Mouse (Mus musculus) heart, postnatal 0 days (tissue): ENCODE results near the gene Slc11a2. TPM values are rescaled to one million over a fixed set of nuclear protein-coding genes. Genes with fewer than 3 reads are reported as not detected.

ENCODE experiments used
- ATAC-seq: fragments of 200-750 bp; cut with Nextera tagmentation; 2 replicates; pipeline ENCODE4 v1.8.0; 2017; ENCODE audit warnings: low read depth, moderate number of reproducible peaks, moderate library complexity; ENCODE audit not compliant: insufficient read depth
- DNase-seq: peaks from one replicate; pipeline ENCODE4 v3.0.0-alpha.2; 2016; ENCODE audit warnings: low spot score
- H3K27ac ChIP-seq: fragments of 300-500 bp; sonication (generic); 2 replicates; pipeline ENCODE4 v1.5.1; 2014; ENCODE audit warnings: low read depth, mild to moderate bottlenecking
- H3K27me3 ChIP-seq: fragments of 300-500 bp; sonication (generic); 2 replicates; pipeline ENCODE4 v1.6.1; 2014; ENCODE audit warnings: low read length, mixed read lengths; ENCODE audit not compliant: control insufficient read depth, insufficient read depth
- H3K36me3 ChIP-seq: fragments of 300-500 bp; sonication (generic); replicated peaks from 2 replicates; pipeline ENCODE4 v1.6.1; 2014; ENCODE audit warnings: low read length, mixed read lengths; ENCODE audit not compliant: control insufficient read depth, insufficient read depth
- H3K4me1 ChIP-seq: fragments of 300-500 bp; sonication (generic); 2 replicates; pipeline ENCODE4 v1.6.1; 2014; ENCODE audit warnings: antibody characterized with exemption; ENCODE audit not compliant: control insufficient read depth, insufficient read depth
- H3K4me2 ChIP-seq: fragments of 300-500 bp; sonication (generic); 2 replicates; pipeline ENCODE4 v1.6.1; 2014; ENCODE audit warnings: low read depth, mild to moderate bottlenecking, low read length, moderate library complexity
- H3K4me3 ChIP-seq: fragments of 300-500 bp; sonication (generic); 2 replicates; pipeline ENCODE4 v1.5.1; 2014; ENCODE audit warnings: low read depth, low read length
- H3K9ac ChIP-seq: fragments of 300-500 bp; sonication (generic); replicated peaks from 2 replicates; pipeline ENCODE4 v1.6.1; 2014; ENCODE audit warnings: low read depth, low read length, mixed read lengths
- H3K9me3 ChIP-seq: fragments of 300-500 bp; sonication (generic); replicated peaks from 2 replicates; pipeline ENCODE4 v1.6.1; 2016; ENCODE audit warnings: low read length; ENCODE audit not compliant: control insufficient read depth
- CTCF ChIP-seq: IDR thresholded peaks from 2 replicates; pipeline ENCODE4 v1.5.1; 2016; ENCODE audit warnings: antibody characterized with exemption, control low read depth, low read depth
- EP300 ChIP-seq: IDR thresholded peaks from 2 replicates; pipeline ENCODE4 v1.6.1; 2016; ENCODE audit warnings: antibody characterized with exemption, low read depth
- WGBS: fragments of 180-500 bp; shearing (Covaris S2); extraction: QIAGEN DNeasy Blood & Tissue Kit; methylation state at CpG from one replicate; pipeline ENCODE4 v1.1.7; 2014; 5-methylcytosine and 5-hydroxymethylcytosine counted together
- polyA plus RNA-seq: library from polyadenylated mRNA; unstranded; fragments of >200 nt; fragmentation: Nextera tagmentation; extraction: Ambion mirVana; gene quantifications from 2 replicates; pipeline ENCODE4 v1.2.1, GENCODE M21; 2015
- total RNA-seq: library from RNA; depleted of rRNA; stranded (reverse); fragments of >200 nt; gene quantifications from 2 replicates; pipeline ENCODE4 v1.2.3, GENCODE M21; 2014; ENCODE audit warnings: low replicate concordance

Slc11a2 gene
- total and polyA plus RNA-seq, 2 experiments from 2014 or later, result 13.9 to 66.7 TPM

DNA sequence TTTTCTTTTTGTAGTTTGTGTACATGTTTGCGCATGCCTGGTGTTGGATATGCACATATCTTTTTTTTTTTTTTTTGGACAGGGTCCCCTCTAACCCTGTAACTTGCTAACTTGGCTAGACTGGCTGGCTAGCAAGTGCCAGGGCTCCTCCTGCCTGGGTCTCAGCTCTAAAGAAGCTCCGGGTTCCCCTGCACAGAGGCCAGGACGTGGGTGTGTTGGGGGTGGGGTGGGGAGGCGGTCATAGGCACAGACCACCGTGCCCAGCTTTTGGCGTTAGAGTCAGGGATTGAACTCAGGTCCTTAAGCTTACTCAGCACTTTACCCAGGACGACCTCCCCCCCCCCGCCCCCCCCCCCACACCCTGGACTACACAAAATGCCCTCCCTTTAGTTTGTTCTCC is 42.9 kb upstream of the Slc11a2 start:
- WGBS, result 36% methylated on average over 8 of the region's 8 CpGs
- peaks cover 14% of the 10 kb centered on the region for H3K4me1 ChIP-seq

DNA sequence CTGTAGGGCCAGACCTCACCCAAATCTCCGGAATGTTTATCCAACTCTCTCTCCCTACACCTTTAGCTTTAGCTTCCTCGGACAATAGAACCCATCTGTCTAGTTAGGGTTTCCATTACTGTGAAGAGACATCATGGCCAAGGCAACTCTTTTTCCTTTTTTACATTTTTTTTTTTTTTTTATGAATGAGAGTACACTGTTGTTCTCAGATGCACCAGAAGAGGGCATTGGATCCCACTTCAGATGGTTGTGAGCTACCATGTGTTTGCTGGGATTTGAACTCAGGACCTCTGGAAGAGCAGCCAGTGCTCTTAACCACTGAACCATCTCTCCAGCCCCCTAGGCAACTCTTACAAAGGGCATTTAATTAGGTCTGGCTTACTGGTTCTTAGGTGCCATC is 40.6 kb upstream of the Slc11a2 start:
- Histone ChIP-seq H3K9me3 (no peaks in the 10 kb centered on the region), H3K9ac (no peak overlapping the region), H3K4me3 (no peak overlapping the region), H3K4me1 (peaks cover 14% of the 10 kb centered on the region), H3K27ac (no peak overlapping the region), H3K36me3 (0 out of 2 replicates have a peak, but pooled peaks cover under 1% of the 10 kb centered on the region), H3K4me2 (no peak overlapping the region), H3K27me3 (no peaks in the 10 kb centered on the region)
- DNase-seq, result no peak
- no peak for TF ChIP-seq EP300
- no peak for TF ChIP-seq CTCF
- WGBS, result 65% methylated on average over 2 of the region's 2 CpGs
- no peak for ATAC-seq

More for the DNA sequence above, 42.9 kb upstream of the Slc11a2 start:
- ATAC-seq (no peak), DNase-seq (no peak)
- Histone ChIP-seq H3K9me3 (no peaks in the 10 kb centered on the region), H3K4me3 (no peak overlapping the region), H3K9ac (no peak overlapping the region), H3K36me3 (peaks cover 23% of the 10 kb centered on the region), H3K27me3 (no peaks in the 10 kb centered on the region), H3K4me2 (peak overlapping the region; percentile 91), H3K27ac (no peak overlapping the region)
- TF ChIP-seq CTCF (no peak), EP300 (no peak)

DNA sequence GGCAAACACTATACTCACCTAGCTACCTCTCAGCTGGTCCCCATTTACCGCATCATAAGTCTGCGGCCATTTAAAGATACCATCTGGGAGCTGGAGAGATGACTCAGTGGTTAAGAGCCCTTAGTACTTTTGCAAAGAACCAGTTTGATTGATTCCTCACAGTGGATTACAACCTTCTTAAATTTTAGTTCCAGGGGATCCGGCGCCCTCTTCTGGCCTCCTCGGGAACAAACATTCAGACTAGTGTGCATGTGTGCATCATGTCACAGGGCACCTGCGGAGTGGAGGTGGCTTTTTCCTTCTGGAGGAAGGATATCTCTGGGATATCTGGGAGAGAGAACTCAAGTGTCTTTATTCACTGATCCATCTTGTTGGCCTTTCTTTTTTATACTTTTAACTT is 38.8 kb upstream of the Slc11a2 start:
- Histone ChIP-seq H3K4me2 (no peak overlapping the region), H3K36me3 (no peaks in the 10 kb centered on the region), H3K4me3 (no peak overlapping the region), H3K27ac (no peak overlapping the region), H3K9ac (no peak overlapping the region), H3K4me1 (peaks cover 4% of the 10 kb centered on the region; the same call in 1 of the 2 replicates), H3K27me3 (no peaks in the 10 kb centered on the region), H3K9me3 (no peaks in the 10 kb centered on the region)
- no peak for DNase-seq
- ATAC-seq, result no peak
- WGBS, result 22% methylated on average over 6 of the region's 6 CpGs
- TF ChIP-seq EP300, result no peak
- TF ChIP-seq CTCF, result peak; percentile 62

DNA sequence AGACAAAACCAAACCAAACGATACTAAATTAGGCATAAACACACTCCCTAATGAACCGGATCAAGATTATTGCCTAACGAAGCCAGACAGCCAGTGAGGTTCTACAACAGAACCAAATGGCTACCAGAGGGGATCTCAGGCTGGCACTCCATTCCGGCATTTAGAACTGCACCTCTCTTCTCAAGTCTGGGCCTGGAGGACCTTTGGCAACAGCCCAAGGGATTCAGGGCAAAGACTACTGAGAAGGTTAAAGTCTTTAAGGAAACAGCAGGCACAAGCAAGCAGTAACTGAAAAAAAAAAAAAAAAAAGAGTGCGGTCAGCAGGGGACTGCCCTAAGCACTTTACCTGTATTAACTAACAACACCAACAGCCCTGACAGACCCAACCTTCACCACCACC is 37.2 kb upstream of the Slc11a2 start:
- no peaks in the 10 kb centered on the region for H3K36me3 ChIP-seq
- ATAC-seq (no peak), DNase-seq (no peak)
- H3K4me1 ChIP-seq, result no peaks in the 10 kb centered on the region
- H3K9me3 ChIP-seq, result no peaks in the 10 kb centered on the region
- H3K4me3 ChIP-seq, result no peak overlapping the region
- H3K4me2 ChIP-seq, result no peak overlapping the region
- no peak for TF ChIP-seq EP300
- TF ChIP-seq CTCF, result no peak
- no peaks in the 10 kb centered on the region for H3K27me3 ChIP-seq
- no peak overlapping the region for H3K9ac ChIP-seq
- 60% methylated on average over 4 of the region's 5 CpGs for WGBS
- H3K27ac ChIP-seq, result no peak overlapping the region

DNA sequence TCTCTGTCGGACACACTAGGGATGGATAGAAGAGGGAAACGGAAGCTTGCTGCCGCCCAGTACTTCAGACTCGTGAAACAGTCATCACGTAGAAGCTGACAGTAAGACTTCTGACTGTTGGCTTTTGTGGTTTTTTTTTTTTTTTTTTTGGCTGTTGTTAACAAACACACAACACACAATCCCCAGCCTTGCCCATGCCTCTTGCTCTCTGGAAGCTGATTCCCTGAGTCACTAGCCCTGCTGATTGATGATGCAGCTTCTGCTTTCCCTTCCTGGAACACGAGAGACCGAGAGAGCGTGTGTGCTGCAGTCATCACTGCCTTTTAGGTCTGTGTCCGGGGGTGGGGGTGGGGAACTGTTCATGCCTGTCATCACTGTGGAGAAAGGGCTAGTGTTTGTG is 36.8 kb upstream of the Slc11a2 start:
- no peaks in the 10 kb centered on the region for H3K4me1 ChIP-seq
- no peaks in the 10 kb centered on the region for H3K9me3 ChIP-seq
- no peak for DNase-seq
- no peaks in the 10 kb centered on the region for H3K36me3 ChIP-seq
- no peak overlapping the region for H3K4me2 ChIP-seq
- WGBS, result 48% methylated on average over 9 of the region's 9 CpGs
- ATAC-seq, result no peak
- H3K4me3 ChIP-seq, result no peak overlapping the region
- H3K27ac ChIP-seq, result no peak overlapping the region
- TF ChIP-seq CTCF (no peak), EP300 (no peak)
- H3K27me3 ChIP-seq, result no peaks in the 10 kb centered on the region
- H3K9ac ChIP-seq, result no peak overlapping the region

DNA sequence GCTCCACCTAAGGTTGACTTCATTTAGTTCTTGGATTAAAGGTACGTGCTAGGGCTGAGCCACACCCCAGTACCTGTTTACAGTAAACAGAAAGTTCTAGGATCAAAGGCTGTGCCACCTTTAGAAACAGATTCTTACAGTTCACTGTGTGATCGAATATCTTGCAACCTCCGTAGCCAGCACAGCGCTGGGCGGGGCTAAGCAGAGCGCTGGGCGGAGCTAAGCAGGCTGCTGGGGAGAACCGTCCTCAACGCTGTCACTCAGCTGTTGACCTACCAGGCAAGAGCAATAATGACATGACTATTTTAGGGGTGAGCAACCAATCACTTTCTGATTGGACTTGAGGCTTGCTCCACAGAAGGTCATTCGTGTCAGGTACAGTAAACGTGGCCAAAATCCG is 36.1 kb upstream of the Slc11a2 start:
- no peak for DNase-seq
- Histone ChIP-seq H3K27me3 (no peaks in the 10 kb centered on the region), H3K36me3 (no peaks in the 10 kb centered on the region), H3K4me3 (no peak overlapping the region), H3K27ac (no peak overlapping the region), H3K9me3 (no peaks in the 10 kb centered on the region), H3K4me2 (peak overlapping the region; percentile 32), H3K4me1 (no peaks in the 10 kb centered on the region), H3K9ac (no peak overlapping the region)
- 9% methylated on average over 12 of the region's 12 CpGs for WGBS
- ATAC-seq, result no peak
- no peak for TF ChIP-seq CTCF
- TF ChIP-seq EP300, result no peak
